Mouse (Mus musculus) liver, embryonic 18 days (tissue): ENCODE data around the gene Atp5l. TPM values are rescaled to one million over a fixed set of nuclear protein-coding genes. Genes with fewer than 3 reads are reported as not detected.

Experiments
- polyA plus RNA-seq: library from polyadenylated mRNA; depleted of rRNA; stranded (reverse); fragments of >200 nt; gene quantifications from 2 replicates; pipeline ENCODE4 v1.2.3, GENCODE M21; 2012; rRNA removed

Atp5l gene
- 458 and 467 TPM in 2 replicates for polyA plus RNA-seq

DNA sequence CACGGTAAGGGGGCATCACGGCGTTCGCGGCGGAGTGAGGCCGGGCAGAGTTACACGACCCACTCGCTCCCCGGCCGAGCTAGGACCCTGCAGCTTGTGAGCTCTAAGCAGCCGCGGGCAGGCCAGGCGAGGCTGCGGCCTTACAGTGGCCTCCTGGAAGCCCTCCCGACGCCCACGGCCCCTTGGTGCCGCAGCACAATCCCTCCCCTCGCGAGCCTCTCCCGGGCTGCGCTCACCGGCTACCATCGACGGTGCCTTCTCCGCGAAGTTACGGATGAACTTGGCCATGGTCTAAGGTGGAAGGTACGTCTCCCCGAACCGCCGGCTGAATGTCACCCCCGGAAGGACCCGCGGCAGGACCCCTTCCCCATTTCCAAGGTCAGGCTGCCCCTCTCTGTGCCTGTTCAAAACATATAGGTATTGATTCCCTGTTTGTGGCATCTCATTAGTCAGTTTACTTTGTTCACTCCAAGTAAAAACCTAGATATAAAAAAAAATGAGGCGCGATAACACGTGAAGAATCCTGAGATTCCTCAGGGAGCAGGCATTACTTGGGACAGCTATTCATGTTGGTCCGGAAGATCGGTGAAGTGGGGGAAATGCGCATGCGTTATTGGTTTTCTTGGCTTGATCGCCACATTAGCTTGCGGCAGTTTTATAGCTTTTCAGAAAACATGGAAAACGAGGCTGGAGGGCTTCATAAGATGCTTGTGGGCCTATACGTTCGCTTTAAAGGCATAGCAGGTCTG lies at the start of gene Atp5l:
TSS of gene Atp5l (minus strand) at position 369 of the 749 bp plus-strand sequence.

DNA sequence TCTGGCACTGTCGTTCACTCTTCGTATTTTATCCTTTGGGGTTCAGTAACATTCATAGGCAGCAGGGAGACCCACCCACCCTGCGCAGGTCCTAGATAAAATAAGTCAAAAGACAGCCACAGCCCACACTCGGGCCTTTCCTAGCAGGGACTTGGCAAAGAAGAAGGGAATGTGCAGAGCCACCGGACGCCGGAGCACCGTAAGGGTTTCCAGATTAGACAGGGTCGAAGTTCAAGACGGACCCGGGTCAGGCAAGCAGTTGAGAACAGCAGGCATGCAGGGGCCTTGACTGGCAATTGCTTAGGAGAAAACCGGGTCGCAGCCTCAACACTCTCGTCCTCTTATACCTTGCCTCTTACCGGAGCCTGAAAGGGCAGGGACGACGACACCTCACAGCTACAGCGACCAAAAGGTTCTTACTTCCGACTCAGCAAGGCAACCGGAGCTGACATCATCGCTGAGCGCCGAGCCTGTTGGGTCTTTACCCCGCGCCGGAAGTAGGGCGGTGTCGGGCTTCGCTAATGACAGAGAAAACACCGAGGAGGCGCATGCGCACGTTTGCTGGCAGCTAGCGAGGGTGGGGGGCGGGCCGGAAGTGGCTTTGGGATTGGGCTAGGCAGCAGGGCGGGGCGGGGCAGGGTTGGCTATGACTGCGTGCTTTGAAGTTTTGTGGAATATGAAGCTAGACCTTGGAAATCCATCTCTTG lies 44.7 kb upstream of the Atp5l start, which contains the start of gene Ube4a:
TSS of gene Ube4a (minus strand) at position 475 of the 707 bp plus-strand sequence.

DNA sequence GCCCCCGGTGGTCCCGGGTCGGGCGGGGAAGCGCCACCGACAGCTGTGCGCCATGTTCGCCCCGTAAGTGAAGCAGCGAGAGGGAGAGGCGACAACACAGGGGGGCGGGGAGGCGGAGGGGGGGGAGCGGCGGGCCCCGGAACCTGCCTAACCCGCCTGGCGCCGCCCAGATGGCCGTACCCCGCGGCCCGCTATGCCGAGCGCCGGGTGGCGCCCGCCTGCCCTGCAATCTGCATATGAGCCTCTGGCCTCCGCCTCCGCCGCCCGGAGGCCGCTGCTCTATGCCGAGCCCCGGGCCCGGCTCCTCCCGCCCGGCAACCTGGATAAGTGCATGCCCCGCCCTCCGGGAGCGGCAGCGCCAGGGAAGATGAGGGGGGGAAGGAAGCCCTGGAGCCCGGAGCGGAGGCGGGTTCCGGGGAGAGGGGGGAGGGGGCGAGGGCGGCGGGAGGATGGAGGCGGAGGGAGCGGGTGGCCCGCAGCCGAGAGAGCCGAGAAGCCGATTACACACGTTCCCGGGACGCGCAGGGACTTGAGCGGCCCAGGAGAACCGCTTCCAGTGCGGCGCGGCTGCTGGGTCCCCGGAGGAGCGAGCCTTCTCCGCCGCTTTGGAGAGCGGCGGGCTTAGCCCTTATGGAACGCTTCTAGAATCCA lies 39.2 kb downstream of the Atp5l start, which contains the start of gene Kmt2a:
TSS of gene Kmt2a (minus strand) at position 76 of the 651 bp plus-strand sequence.

Other genes starting within 250 kb of the Atp5l start
- 0.01 and 0.08 TPM in 2 replicates for gene Treh, start 247.5 kb downstream of the Atp5l start, polyA plus RNA-seq
- 3.0 and 3.7 TPM in 2 replicates for gene Phldb1, start 185.5 kb downstream of the Atp5l start, polyA plus RNA-seq
- gene Arcn1, start 152.9 kb downstream of the Atp5l start, polyA plus RNA-seq = 44.1 and 45.4 TPM in 2 replicates
- 20.5 and 22.6 TPM in 2 replicates for gene Ift46, start 152.8 kb downstream of the Atp5l start, polyA plus RNA-seq
- 20.9 and 22.9 TPM in 2 replicates for gene Tmem25, start 121.4 kb downstream of the Atp5l start, polyA plus RNA-seq
- 260 and 292 TPM in 2 replicates for gene Ttc36, start 117.7 kb downstream of the Atp5l start, polyA plus RNA-seq
- gene Kmt2a, start 39.4 kb downstream of the Atp5l start, polyA plus RNA-seq = 1.7 and 2.0 TPM in 2 replicates
- gene Ube4a, start 44.9 kb upstream of the Atp5l start, polyA plus RNA-seq = 8.1 and 8.3 TPM in 2 replicates
- gene Cd3g, start 59.7 kb upstream of the Atp5l start, polyA plus RNA-seq = 0.42 and 0.99 TPM in 2 replicates
- 0.22 and 0.30 TPM in 2 replicates for gene Cd3d, start 61.0 kb upstream of the Atp5l start, polyA plus RNA-seq
- 0.02 TPM in 1 of 2 replicates, not detected in the other for gene Cd3e, start 88.9 kb upstream of the Atp5l start, polyA plus RNA-seq
- gene Mpzl2, start 119.1 kb upstream of the Atp5l start, polyA plus RNA-seq = 12.8 and 16.9 TPM in 2 replicates
- gene Mpzl3, start 134.4 kb upstream of the Atp5l start, polyA plus RNA-seq = 0.84 and 1.00 TPM in 2 replicates
- 0.39 and 0.97 TPM in 2 replicates for gene Jaml, start 158.4 kb upstream of the Atp5l start, polyA plus RNA-seq
- 0.07 and 0.10 TPM in 2 replicates for gene Scn2b, start 197.0 kb upstream of the Atp5l start, polyA plus RNA-seq
- 0.30 and 0.42 TPM in 2 replicates for gene Scn4b, start 217.7 kb upstream of the Atp5l start, polyA plus RNA-seq